Mouse (Mus musculus) megakaryocyte progenitor cell, adult 5-6 weeks (primary cell): ENCODE data around the gene Tiam1. TPM values are rescaled to one million over a fixed set of nuclear protein-coding genes. Genes with fewer than 3 reads are reported as not detected.

Experiments
- ATAC-seq: replicated peaks from 2 replicates; pipeline ENCODE4 v1.8.0; 2016; ENCODE audit warnings: mild to moderate bottlenecking, moderate TSS enrichment, inconsistent platforms; ENCODE audit not compliant: poor library complexity
- total RNA-seq, 2 experiments: library from RNA; stranded (forward) in 1 of 2; stranded (reverse) in 1 of 2; fragments of 157-497, 149-512 nt in 1 of 2; fragments of 200-1000 nt in 1 of 2; gene quantifications; 2 replicates each; pipeline versions ENCODE4 v1.2.3 to v1.2.4; 2015 to 2017

Tiam1 gene
- total RNA-seq, 2 experiments from 2014 or later: 58.4 to 60.8 TPM

- no peak for ATAC-seq
These were observed 220.3 kb downstream of the Tiam1 start for GRCm38 (mm10) chr16:89923311-89923710.

GRCm38 (mm10) chr16:89922458-89922857, 221.1 kb downstream of the Tiam1 start:
- ATAC-seq: peak; percentile 49

GRCm38 (mm10) chr16:89921370-89921769, 222.2 kb downstream of the Tiam1 start:
- no peak for ATAC-seq

GRCm38 (mm10) chr16:89920417-89920816, 223.2 kb downstream of the Tiam1 start:
- ATAC-seq: no peak

- no peak for ATAC-seq
These were observed 226.2 kb downstream of the Tiam1 start for GRCm38 (mm10) chr16:89917404-89917803.

- ATAC-seq: no peak
These were observed 228.6 kb downstream of the Tiam1 start for GRCm38 (mm10) chr16:89914946-89915345.

GRCm38 (mm10) chr16:89912686-89913375, 230.7 kb downstream of the Tiam1 start:
- no peak for ATAC-seq

- no peak for ATAC-seq
These were observed 234.0 kb downstream of the Tiam1 start for GRCm38 (mm10) chr16:89909393-89910068.

- no peak for ATAC-seq
These were observed 235.9 kb downstream of the Tiam1 start for GRCm38 (mm10) chr16:89907651-89908050.

GRCm38 (mm10) chr16:89906909-89907308, 236.7 kb downstream of the Tiam1 start:
- no peak for ATAC-seq

GRCm38 (mm10) chr16:89905730-89906305, 237.8 kb downstream of the Tiam1 start:
- ATAC-seq: peak; percentile 71

- peak; percentile 54 for ATAC-seq
These were observed 239.4 kb downstream of the Tiam1 start for GRCm38 (mm10) chr16:89904121-89904520.

GRCm38 (mm10) chr16:89902578-89903304, 240.8 kb downstream of the Tiam1 start:
- ATAC-seq: no peak

- no peak for ATAC-seq
These were observed 242.9 kb downstream of the Tiam1 start for GRCm38 (mm10) chr16:89900681-89901080.

- ATAC-seq: no peak
These were observed 244.4 kb downstream of the Tiam1 start for GRCm38 (mm10) chr16:89899192-89899591.

GRCm38 (mm10) chr16:89898299-89898625, 245.3 kb downstream of the Tiam1 start:
- ATAC-seq: no peak

GRCm38 (mm10) chr16:89897547-89898298, 245.8 kb downstream of the Tiam1 start:
- ATAC-seq: no peak

GRCm38 (mm10) chr16:89896885-89897546, 246.6 kb downstream of the Tiam1 start:
- ATAC-seq: peak; percentile 20

- ATAC-seq: peak; percentile 37; the same call in 1 of the 2 replicates
These were observed 247.2 kb downstream of the Tiam1 start for GRCm38 (mm10) chr16:89896392-89896791.

GRCm38 (mm10) chr16:89895283-89895682, 248.3 kb downstream of the Tiam1 start:
- ATAC-seq: no peak
